Mouse (Mus musculus): Measurements from ENCODE around the gene Slc25a30.
"Not testable (repeated sequence)": the region's sequence is repeated elsewhere in the genome, so short reads cannot be mapped to it uniquely, and the experiment has no call there.

Slc25a30 gene

GRCm38 (mm10) chr14:75791372-75791771 lies 4.5 kb upstream of the Slc25a30 start:
- no peak for DNase-seq (ENCODE audit: low spot score)

GRCm38 (mm10) chr14:75790411-75790996 lies 3.7 kb upstream of the Slc25a30 start:
- no peak for DNase-seq (ENCODE audit: low spot score)

GRCm38 (mm10) chr14:75789291-75789690 lies 2.5 kb upstream of the Slc25a30 start:
- DNase-seq (ENCODE audit: low spot score), result peak; percentile 62

- no peak for DNase-seq (ENCODE audit: low spot score)
Observed at GRCm38 (mm10) chr14:75787794-75788175, 948 bp upstream of the Slc25a30 start.

- no peak for DNase-seq (ENCODE audit: low spot score)
Observed at GRCm38 (mm10) chr14:75786424-75786867, 391 bp downstream of the Slc25a30 start.

- DNase-seq (ENCODE audit: low spot score), result no peak
Observed at GRCm38 (mm10) chr14:75779913-75780312, 6.9 kb downstream of the Slc25a30 start.

- DNase-seq (ENCODE audit: low spot score), result no peak
Observed at GRCm38 (mm10) chr14:75776637-75777036, 10.2 kb downstream of the Slc25a30 start.

- DNase-seq (ENCODE audit: low spot score), result peak; percentile 49
Observed at GRCm38 (mm10) chr14:75773431-75773830, 13.4 kb downstream of the Slc25a30 start.

- not testable (repeated sequence) for DNase-seq (ENCODE audit: low spot score)
Observed at GRCm38 (mm10) chr14:75772407-75772806, 14.4 kb downstream of the Slc25a30 start.

GRCm38 (mm10) chr14:75771101-75771501 lies 15.7 kb downstream of the Slc25a30 start:
- DNase-seq (ENCODE audit: low spot score), result no peak

- no peak for DNase-seq (ENCODE audit: low spot score)
Observed at GRCm38 (mm10) chr14:75769334-75769733, 17.5 kb downstream of the Slc25a30 start.

GRCm38 (mm10) chr14:75768275-75768608 lies 18.6 kb downstream of the Slc25a30 start:
- no peak for DNase-seq (ENCODE audit: low spot score)

GRCm38 (mm10) chr14:75767492-75768274 lies 19.2 kb downstream of the Slc25a30 start:
- no peak for DNase-seq (ENCODE audit: low spot score)

- DNase-seq (ENCODE audit: low spot score), result no peak
Observed at GRCm38 (mm10) chr14:75761028-75761805, 25.6 kb downstream of the Slc25a30 start.

GRCm38 (mm10) chr14:75758401-75758800 lies 28.4 kb downstream of the Slc25a30 start:
- DNase-seq (ENCODE audit: low spot score), result no peak

GRCm38 (mm10) chr14:75757821-75758220 lies 29.0 kb downstream of the Slc25a30 start:
- no peak for DNase-seq (ENCODE audit: low spot score)

- no peak for DNase-seq (ENCODE audit: low spot score)
Observed at GRCm38 (mm10) chr14:75756971-75757370, 29.9 kb downstream of the Slc25a30 start.

- DNase-seq (ENCODE audit: low spot score), result peak; percentile 96
Observed at GRCm38 (mm10) chr14:75753991-75754817, 32.6 kb downstream of the Slc25a30 start, which contains the start of gene Cog3. Cog3 (minus strand) TSS chr14:75754517.

GRCm38 (mm10) chr14:75753206-75753605 lies 33.6 kb downstream of the Slc25a30 start:
- DNase-seq (ENCODE audit: low spot score), result no peak

- no peak for DNase-seq (ENCODE audit: low spot score)
Observed at GRCm38 (mm10) chr14:75751040-75751439, 35.8 kb downstream of the Slc25a30 start.

- no peak for DNase-seq (ENCODE audit: low spot score)
Observed at GRCm38 (mm10) chr14:75749123-75749522, 37.7 kb downstream of the Slc25a30 start.

- no peak for DNase-seq (ENCODE audit: low spot score)
Observed at GRCm38 (mm10) chr14:75747960-75748359, 38.9 kb downstream of the Slc25a30 start.
